Mouse (Mus musculus): ENCODE measurements around the gene Cog2. TPM values are rescaled to one million over a fixed set of nuclear protein-coding genes. Genes with fewer than 3 reads are reported as not detected.

Cog2 gene
- polyA plus RNA-seq, 1 experiment from 2014 or later = 35.4 TPM

GRCm38 (mm10) chr8:124551011-124551661 is 30.6 kb downstream of the Cog2 start:
- Histone ChIP-seq H3K36me3 (replicated peaks) (peaks cover 54% of the 10 kb centered on the region), H3K27ac (no peak overlapping the region), H3K9me3 (no peaks in the 10 kb centered on the region), H3K4me2 (no peak overlapping the region), H3K27me3 (replicated peaks) (no peaks in the 10 kb centered on the region), H3K4me3 (no peak overlapping the region), H3K9ac (no peak overlapping the region), H3K4me1 (no peaks in the 10 kb centered on the region)
- ATAC-seq (replicated peaks) = no peak
- WGBS = 93% methylated on average over 15 of the region's 15 CpGs

- H3K4me1 ChIP-seq = 0 out of 2 replicates have a peak, but pooled peaks cover 3% of the 10 kb centered on the region
- 89% methylated on average over 7 of the region's 7 CpGs for WGBS
These were observed 34.7 kb downstream of the Cog2 start for GRCm38 (mm10) chr8:124555113-124555750.

GRCm38 (mm10) chr8:124556164-124556563 is 35.6 kb downstream of the Cog2 start:
- no peaks in the 10 kb centered on the region for H3K9me3 ChIP-seq
- H3K36me3 ChIP-seq (replicated peaks) = peaks cover 16% of the 10 kb centered on the region
- 0 out of 2 replicates have a peak, but pooled peaks cover 3% of the 10 kb centered on the region for H3K4me1 ChIP-seq
- ATAC-seq (replicated peaks) = no peak
- no peak overlapping the region for H3K4me3 ChIP-seq
- H3K9ac ChIP-seq = no peak overlapping the region
- H3K4me2 ChIP-seq = no peak overlapping the region
- no peaks in the 10 kb centered on the region for H3K27me3 ChIP-seq (replicated peaks)
- peak overlapping the region; percentile 59; the same call in 1 of the 2 replicates for H3K27ac ChIP-seq
- WGBS = 84% methylated on average over 7 of the region's 7 CpGs

More at GRCm38 (mm10) chr8:124555113-124555750, 34.7 kb downstream of the Cog2 start:
- ATAC-seq (replicated peaks) = no peak
- Histone ChIP-seq H3K4me2 (no peak overlapping the region), H3K4me3 (no peak overlapping the region), H3K9me3 (no peaks in the 10 kb centered on the region), H3K27ac (peak overlapping the region; percentile 15; the same call in 1 of the 2 replicates), H3K27me3 (replicated peaks) (no peaks in the 10 kb centered on the region), H3K36me3 (replicated peaks) (peaks cover 24% of the 10 kb centered on the region), H3K9ac (no peak overlapping the region)

- 56% methylated on average over 13 of the region's 13 CpGs for WGBS
- H3K9ac ChIP-seq = no peak overlapping the region
- ATAC-seq (replicated peaks) = peak; percentile 66
- H3K27me3 ChIP-seq (replicated peaks) = no peaks in the 10 kb centered on the region
- H3K36me3 ChIP-seq (replicated peaks) = peaks cover 12% of the 10 kb centered on the region
- 0 out of 2 replicates have a peak, but pooled peaks cover 3% of the 10 kb centered on the region for H3K4me1 ChIP-seq
- H3K9me3 ChIP-seq = no peaks in the 10 kb centered on the region
- H3K27ac ChIP-seq = 0 out of 2 replicates have a peak overlapping the region, but pooled peaks have one; percentile 59
- no peak overlapping the region for H3K4me3 ChIP-seq
- H3K4me2 ChIP-seq = no peak overlapping the region
These were observed 36.1 kb downstream of the Cog2 start for GRCm38 (mm10) chr8:124556658-124557057.

- Histone ChIP-seq H3K27ac (no peak overlapping the region), H3K4me2 (no peak overlapping the region), H3K4me1 (0 out of 2 replicates have a peak, but pooled peaks cover 3% of the 10 kb centered on the region), H3K36me3 (replicated peaks) (peaks cover 4% of the 10 kb centered on the region), H3K4me3 (no peak overlapping the region), H3K9me3 (no peaks in the 10 kb centered on the region), H3K27me3 (replicated peaks) (no peaks in the 10 kb centered on the region), H3K9ac (no peak overlapping the region)
- no peak for ATAC-seq (replicated peaks)
- 66% methylated on average over 5 of the region's 5 CpGs for WGBS
These were observed 36.9 kb downstream of the Cog2 start for GRCm38 (mm10) chr8:124557476-124557875.

- H3K4me2 ChIP-seq = no peak overlapping the region
- no peak overlapping the region for H3K27ac ChIP-seq
- no peaks in the 10 kb centered on the region for H3K9me3 ChIP-seq
- no peaks in the 10 kb centered on the region for H3K27me3 ChIP-seq (replicated peaks)
- 92% methylated on average over 6 of the region's 6 CpGs for WGBS
- H3K9ac ChIP-seq = no peak overlapping the region
- H3K4me3 ChIP-seq = no peak overlapping the region
- ATAC-seq (replicated peaks) = no peak
- H3K36me3 ChIP-seq (replicated peaks) = no peaks in the 10 kb centered on the region
- no peaks in the 10 kb centered on the region for H3K4me1 ChIP-seq
These were observed 46.6 kb downstream of the Cog2 start for GRCm38 (mm10) chr8:124567126-124567525.

GRCm38 (mm10) chr8:124567584-124567983 is 47.0 kb downstream of the Cog2 start:
- 83% methylated on average over 3 of the region's 3 CpGs for WGBS
- Histone ChIP-seq H3K4me2 (no peak overlapping the region), H3K27me3 (replicated peaks) (no peaks in the 10 kb centered on the region), H3K27ac (no peak overlapping the region), H3K9ac (no peak overlapping the region), H3K4me3 (no peak overlapping the region), H3K9me3 (no peaks in the 10 kb centered on the region), H3K36me3 (replicated peaks) (no peaks in the 10 kb centered on the region), H3K4me1 (no peaks in the 10 kb centered on the region)
- no peak for ATAC-seq (replicated peaks)

- Histone ChIP-seq H3K36me3 (replicated peaks) (no peaks in the 10 kb centered on the region), H3K4me2 (no peak overlapping the region), H3K4me1 (no peaks in the 10 kb centered on the region), H3K27me3 (replicated peaks) (no peaks in the 10 kb centered on the region), H3K9me3 (no peaks in the 10 kb centered on the region), H3K9ac (no peak overlapping the region), H3K27ac (no peak overlapping the region), H3K4me3 (no peak overlapping the region)
- ATAC-seq (replicated peaks) = no peak
- WGBS = 72% methylated on average over 2 of the region's 2 CpGs
These were observed 48.5 kb downstream of the Cog2 start for GRCm38 (mm10) chr8:124569100-124569499.

- H3K36me3 ChIP-seq (replicated peaks) = no peaks in the 10 kb centered on the region
- no peak within 1 kb of the TSS for H3K27ac ChIP-seq
- 88% methylated on average over 2 of the region's 2 CpGs for WGBS
These were observed 49.0 kb downstream of the Cog2 start, which contains the start of gene Agt for GRCm38 (mm10) chr8:124569593-124569992. Gene Agt, minus strand, starts transcription at chr8:124569706.

GRCm38 (mm10) chr8:124571732-124572429 is 51.3 kb downstream of the Cog2 start:
- no peak for ATAC-seq (replicated peaks)
- no peak overlapping the region for H3K4me2 ChIP-seq
- no peaks in the 10 kb centered on the region for H3K4me1 ChIP-seq
- no peak overlapping the region for H3K27ac ChIP-seq
- 74% methylated on average over 8 of the region's 8 CpGs for WGBS
- no peak overlapping the region for H3K9ac ChIP-seq
- no peaks in the 10 kb centered on the region for H3K27me3 ChIP-seq (replicated peaks)
- H3K4me3 ChIP-seq = no peak overlapping the region
- no peaks in the 10 kb centered on the region for H3K36me3 ChIP-seq (replicated peaks)
- no peaks in the 10 kb centered on the region for H3K9me3 ChIP-seq

More at GRCm38 (mm10) chr8:124569593-124569992, 49.0 kb downstream of the Cog2 start, which contains the start of gene Agt:
- Histone ChIP-seq H3K4me3 (no peak within 1 kb of the TSS), H3K4me1 (no peaks in the 10 kb centered on the region), H3K9me3 (no peaks in the 10 kb centered on the region), H3K27me3 (replicated peaks) (no peaks in the 10 kb centered on the region), H3K9ac (no peak within 1 kb of the TSS), H3K4me2 (no peak within 1 kb of the TSS)
- ATAC-seq (replicated peaks) = no peak

GRCm38 (mm10) chr8:124572430-124572775 is 51.8 kb downstream of the Cog2 start:
- Histone ChIP-seq H3K36me3 (replicated peaks) (no peaks in the 10 kb centered on the region), H3K9ac (no peak overlapping the region), H3K27me3 (replicated peaks) (no peaks in the 10 kb centered on the region), H3K4me1 (no peaks in the 10 kb centered on the region), H3K9me3 (no peaks in the 10 kb centered on the region), H3K4me3 (no peak overlapping the region), H3K4me2 (no peak overlapping the region), H3K27ac (no peak overlapping the region)
- no peak for ATAC-seq (replicated peaks)

GRCm38 (mm10) chr8:124573552-124574340 is 53.2 kb downstream of the Cog2 start:
- Histone ChIP-seq H3K9me3 (no peaks in the 10 kb centered on the region), H3K9ac (no peak overlapping the region), H3K4me1 (no peaks in the 10 kb centered on the region), H3K27me3 (replicated peaks) (no peaks in the 10 kb centered on the region), H3K4me3 (no peak overlapping the region), H3K27ac (no peak overlapping the region), H3K36me3 (replicated peaks) (no peaks in the 10 kb centered on the region), H3K4me2 (no peak overlapping the region)
- ATAC-seq (replicated peaks) = no peak
- 63% methylated on average over 15 of the region's 15 CpGs for WGBS

All from midbrain, embryonic 15.5 days (tissue).